Mouse (Mus musculus) stomach, postnatal 0 days (tissue): ENCODE data around the gene Fbl. TPM values are rescaled to one million over a fixed set of nuclear protein-coding genes. Genes with fewer than 3 reads are reported as not detected.

Experiments used
- ATAC-seq: fragments of 200-750 bp; cut with Nextera tagmentation; 2 replicates; pipeline ENCODE4 v1.8.0; 2017; ENCODE audit not compliant: low FRiP score, low TSS enrichment
- DNase-seq: peaks from one replicate; pipeline ENCODE4 v3.0.0-alpha.2; 2016; ENCODE audit warnings: low spot score
- H3K27ac ChIP-seq: fragments of 300-500 bp; sonication (generic); replicated peaks from 2 replicates; pipeline ENCODE4 v1.5.1; 2014; ENCODE audit warnings: mild to moderate bottlenecking, control low read depth
- H3K27me3 ChIP-seq: fragments of 300-500 bp; sonication (generic); 2 replicates; pipeline ENCODE4 v1.6.1; 2014; ENCODE audit warnings: low read length; ENCODE audit not compliant: control insufficient read depth, insufficient read depth
- H3K36me3 ChIP-seq: fragments of 300-500 bp; sonication (generic); 2 replicates; pipeline ENCODE4 v1.6.1; 2014; ENCODE audit warnings: low read length, mixed read lengths; ENCODE audit not compliant: control insufficient read depth, insufficient read depth
- H3K4me1 ChIP-seq: fragments of 300-500 bp; sonication (generic); replicated peaks from 2 replicates; pipeline ENCODE4 v1.6.1; 2014; ENCODE audit warnings: antibody characterized with exemption; ENCODE audit not compliant: control insufficient read depth, insufficient read depth
- H3K4me2 ChIP-seq: fragments of 300-500 bp; sonication (generic); replicated peaks from 2 replicates; pipeline ENCODE4 v1.6.1; 2014; ENCODE audit warnings: low read depth, mild to moderate bottlenecking, control low read depth, moderate library complexity
- H3K4me3 ChIP-seq: fragments of 300-500 bp; sonication (generic); 2 replicates; pipeline ENCODE4 v1.5.1; 2014; ENCODE audit warnings: low read depth, low read length, control low read depth
- H3K9ac ChIP-seq: fragments of 300-500 bp; sonication (generic); 2 replicates; pipeline ENCODE4 v1.6.1; 2014; ENCODE audit warnings: mild to moderate bottlenecking, low read length, control low read depth, mixed read lengths
- H3K9me3 ChIP-seq: fragments of 300-500 bp; sonication (generic); 2 replicates; pipeline ENCODE4 v1.6.1; 2016; ENCODE audit warnings: low read length; ENCODE audit not compliant: control insufficient read depth
- CTCF ChIP-seq: IDR thresholded peaks from 2 replicates; pipeline ENCODE4 v1.5.1; 2016; ENCODE audit warnings: antibody characterized with exemption, low read depth, mild to moderate bottlenecking, moderate library complexity
- EP300 ChIP-seq: optimal IDR thresholded peaks from 2 replicates; pipeline ENCODE3; 2016; ENCODE audit warnings: antibody characterized with exemption
- WGBS: fragments of 180-500 bp; shearing (Covaris S2); extraction: QIAGEN DNeasy Blood & Tissue Kit; methylation state at CpG from one replicate; pipeline ENCODE4 v1.1.7; 2014; 5-methylcytosine and 5-hydroxymethylcytosine counted together
- polyA plus RNA-seq: library from polyadenylated mRNA; unstranded; fragments of >200 nt; fragmentation: Nextera tagmentation; extraction: Ambion mirVana; gene quantifications from 2 replicates; pipeline ENCODE4 v1.2.1, GENCODE M21; 2015

The Fbl gene
- polyA plus RNA-seq, 1 experiment from 2014 or later: 61.6 TPM

- no peak overlapping the region for H3K9ac ChIP-seq
- H3K36me3 ChIP-seq: no peaks in the 10 kb centered on the region; the same call in 1 of the 2 replicates
- no peak overlapping the region for H3K4me3 ChIP-seq
- no peak overlapping the region for H3K4me2 ChIP-seq
- H3K9me3 ChIP-seq: no peaks in the 10 kb centered on the region
- no peak for TF ChIP-seq CTCF
- TF ChIP-seq EP300: no peak
- no peak for DNase-seq
- ATAC-seq: no peak
- 70% methylated on average over 14 of the region's 14 CpGs for WGBS
- no peaks in the 10 kb centered on the region for H3K4me1 ChIP-seq
- H3K27ac ChIP-seq: no peak overlapping the region
- no peaks in the 10 kb centered on the region for H3K27me3 ChIP-seq
These were observed 27.0 kb downstream of the Fbl start for GRCm38 (mm10) chr7:28196528-28196927.

GRCm38 (mm10) chr7:28199054-28199453 lies 29.5 kb downstream of the Fbl start:
- H3K36me3 ChIP-seq: no peaks in the 10 kb centered on the region
- H3K27ac ChIP-seq: no peak overlapping the region
- H3K4me2 ChIP-seq: no peak overlapping the region
- no peaks in the 10 kb centered on the region for H3K27me3 ChIP-seq
- no peak overlapping the region for H3K9ac ChIP-seq
- H3K4me1 ChIP-seq: no peaks in the 10 kb centered on the region
- H3K9me3 ChIP-seq: no peaks in the 10 kb centered on the region
- no peak overlapping the region for H3K4me3 ChIP-seq
- DNase-seq: no peak
- no peak for ATAC-seq
- WGBS: 73% methylated on average over 4 of the region's 4 CpGs
- TF ChIP-seq EP300 (no peak), CTCF (no peak)

GRCm38 (mm10) chr7:28203207-28204108 lies 33.9 kb downstream of the Fbl start:
- Histone ChIP-seq H3K4me3 (no peak overlapping the region), H3K36me3 (no peaks in the 10 kb centered on the region), H3K27me3 (no peaks in the 10 kb centered on the region), H3K9me3 (no peaks in the 10 kb centered on the region), H3K4me1 (no peaks in the 10 kb centered on the region), H3K4me2 (no peak overlapping the region), H3K9ac (no peak overlapping the region), H3K27ac (no peak overlapping the region)
- ATAC-seq: no peak
- TF ChIP-seq CTCF: no peak
- no peak for TF ChIP-seq EP300
- 48% methylated on average over 18 of the region's 19 CpGs for WGBS
- no peak for DNase-seq

GRCm38 (mm10) chr7:28206044-28206600 lies 36.6 kb downstream of the Fbl start:
- no peaks in the 10 kb centered on the region for H3K9me3 ChIP-seq
- ATAC-seq: no peak
- no peak overlapping the region for H3K9ac ChIP-seq
- no peak for DNase-seq
- TF ChIP-seq EP300 (no peak), CTCF (no peak)
- H3K4me1 ChIP-seq: no peaks in the 10 kb centered on the region
- H3K36me3 ChIP-seq: no peaks in the 10 kb centered on the region
- WGBS: 73% methylated on average over 4 of the region's 4 CpGs
- H3K27me3 ChIP-seq: no peaks in the 10 kb centered on the region
- no peak overlapping the region for H3K27ac ChIP-seq
- no peak overlapping the region for H3K4me2 ChIP-seq
- no peak overlapping the region for H3K4me3 ChIP-seq

GRCm38 (mm10) chr7:28208396-28208987 lies 39.0 kb downstream of the Fbl start:
- DNase-seq (no peak), ATAC-seq (no peak)
- no peak overlapping the region for H3K27ac ChIP-seq
- H3K4me3 ChIP-seq: peak overlapping the region; percentile 25
- no peak for TF ChIP-seq CTCF
- no peak for TF ChIP-seq EP300
- peak overlapping the region; percentile 52 for H3K4me2 ChIP-seq
- H3K9ac ChIP-seq: peak overlapping the region; percentile 41; the same call in 1 of the 2 replicates
- H3K27me3 ChIP-seq: no peaks in the 10 kb centered on the region
- no peaks in the 10 kb centered on the region for H3K4me1 ChIP-seq
- no peaks in the 10 kb centered on the region for H3K36me3 ChIP-seq
- H3K9me3 ChIP-seq: no peaks in the 10 kb centered on the region
- WGBS: 28% methylated on average over 12 of the region's 12 CpGs
